Mouse (Mus musculus): ENCODE results near the gene Mtmr14. TPM values are rescaled to one million over a fixed set of nuclear protein-coding genes. Genes with fewer than 3 reads are reported as not detected.

Gene Mtmr14
- polyA plus RNA-seq, 1 experiment, result 479 TPM

DNA sequence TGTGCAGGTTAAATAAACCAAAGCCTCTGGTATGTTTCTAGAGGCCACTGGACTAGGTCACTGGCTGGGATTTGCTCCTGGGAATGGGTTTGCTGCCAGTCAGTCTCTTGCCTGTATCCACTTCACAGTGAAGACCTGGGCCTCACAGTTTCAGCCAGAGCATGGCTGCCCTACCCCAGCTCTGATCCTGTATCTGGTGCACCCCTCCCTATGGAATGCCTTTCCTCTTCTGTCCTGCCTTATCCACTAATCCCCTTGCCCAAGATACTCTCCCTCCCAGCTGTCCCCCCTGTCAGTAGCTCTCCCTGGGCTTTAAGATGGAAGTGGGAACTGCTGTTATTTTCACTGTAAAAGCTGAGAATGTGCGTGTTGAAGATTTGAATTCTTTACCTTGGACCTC is 30.3 kb downstream of the Mtmr14 start:
- Histone ChIP-seq H3K36me3 (replicated peaks; ENCODE audit: low read length) (peaks cover 99% of the 10 kb centered on the region), H3K4me1 (no peaks in the 10 kb centered on the region), H3K4me3 (replicated peaks) (no peak overlapping the region), H3K9me3 (no peaks in the 10 kb centered on the region), H3K27me3 (replicated peaks) (no peaks in the 10 kb centered on the region)
- TF ChIP-seq FLI1 (IDR thresholded peaks at IDR 0.05; ENCODE audit: low read length) (no peak), GATA1 (IDR thresholded peaks at IDR 0.05; ENCODE audit: borderline replicate concordance, low read length) (no peak)

DNA sequence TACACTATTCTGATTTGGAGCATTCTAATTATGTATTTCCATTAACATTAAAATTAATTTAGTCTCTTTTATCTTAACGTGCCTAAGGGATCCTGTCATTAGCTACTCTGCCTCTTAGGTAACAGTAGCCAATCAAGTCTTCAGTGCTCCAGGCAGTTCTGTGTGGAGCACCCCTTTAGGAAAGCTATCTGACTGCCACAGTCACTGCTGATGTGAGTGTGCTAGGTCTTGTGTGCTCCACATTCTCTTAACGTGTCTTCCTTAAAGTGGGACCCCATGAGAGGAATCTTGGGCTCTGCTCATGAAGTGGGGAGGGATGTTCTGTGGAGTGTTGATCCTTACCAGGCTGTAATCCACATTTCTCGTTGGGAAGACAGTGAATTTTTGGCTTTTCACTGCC is 34.7 kb downstream of the Mtmr14 start:
- TF ChIP-seq GATA1 (IDR thresholded peaks at IDR 0.05; ENCODE audit: borderline replicate concordance, low read length) (no peak), FLI1 (IDR thresholded peaks at IDR 0.05; ENCODE audit: low read length) (no peak)
- Histone ChIP-seq H3K9me3 (no peaks in the 10 kb centered on the region), H3K27me3 (replicated peaks) (no peaks in the 10 kb centered on the region), H3K4me1 (no peaks in the 10 kb centered on the region), H3K36me3 (replicated peaks; ENCODE audit: low read length) (peaks cover 99% of the 10 kb centered on the region), H3K4me3 (replicated peaks) (no peak overlapping the region)

DNA sequence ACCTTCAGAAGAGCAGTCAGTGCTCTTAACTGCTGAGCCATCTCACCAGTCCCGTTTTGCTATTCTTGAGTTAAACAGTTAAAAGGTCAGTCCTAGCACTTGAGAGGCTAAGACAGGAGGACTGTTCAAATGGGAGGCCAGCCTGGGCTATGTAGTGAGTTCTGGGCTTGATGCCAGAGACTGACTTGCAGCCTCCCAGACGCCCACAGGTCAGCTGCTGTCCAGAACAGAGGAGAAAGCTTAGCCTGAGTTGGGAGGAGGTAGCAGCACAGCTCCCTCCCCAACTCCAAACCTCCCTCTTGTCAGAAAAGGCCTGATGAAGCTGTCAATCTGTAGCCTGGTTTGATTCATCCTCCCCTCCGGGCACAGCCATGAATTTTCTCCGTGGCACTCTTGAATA is 39.2 kb downstream of the Mtmr14 start:
- peaks cover 94% of the 10 kb centered on the region for H3K36me3 ChIP-seq (replicated peaks; ENCODE audit: low read length)
- peaks cover 5% of the 10 kb centered on the region for H3K27me3 ChIP-seq (replicated peaks)
- TF ChIP-seq FLI1 (IDR thresholded peaks at IDR 0.05; ENCODE audit: low read length) (no peak), GATA1 (IDR thresholded peaks at IDR 0.05; ENCODE audit: borderline replicate concordance, low read length) (no peak)
- H3K4me1 ChIP-seq, result peaks cover under 1% of the 10 kb centered on the region; the same call in 1 of the 2 replicates
- no peaks in the 10 kb centered on the region for H3K9me3 ChIP-seq
- no peak overlapping the region for H3K4me3 ChIP-seq (replicated peaks)

DNA sequence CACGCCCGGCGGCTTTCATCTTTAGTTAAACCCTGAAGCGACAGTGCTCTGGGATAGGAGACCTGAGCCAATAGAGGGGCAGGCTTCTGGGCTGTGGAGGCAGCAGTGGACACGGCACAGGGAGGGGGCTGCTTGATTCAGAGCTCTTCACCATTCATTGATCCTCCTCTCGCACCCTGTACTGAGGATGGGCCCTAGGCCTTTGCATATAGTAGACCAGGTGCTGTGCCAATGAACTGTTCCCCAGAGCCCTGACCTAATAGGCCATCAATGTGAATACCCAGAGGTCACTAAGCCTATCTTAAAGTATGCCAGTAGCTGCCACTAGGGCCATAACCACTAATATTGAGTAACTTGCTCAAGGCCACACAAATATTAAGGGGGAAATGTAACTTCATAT is 44.0 kb downstream of the Mtmr14 start:
- peaks cover 26% of the 10 kb centered on the region for H3K4me1 ChIP-seq
- H3K4me3 ChIP-seq (replicated peaks), result no peak overlapping the region
- H3K36me3 ChIP-seq (replicated peaks; ENCODE audit: low read length), result peaks cover 47% of the 10 kb centered on the region
- TF ChIP-seq GATA1 (IDR thresholded peaks at IDR 0.05; ENCODE audit: borderline replicate concordance, low read length) (no peak), FLI1 (IDR thresholded peaks at IDR 0.05; ENCODE audit: low read length) (no peak)
- H3K27me3 ChIP-seq (replicated peaks), result peaks cover 38% of the 10 kb centered on the region
- no peaks in the 10 kb centered on the region for H3K9me3 ChIP-seq

DNA sequence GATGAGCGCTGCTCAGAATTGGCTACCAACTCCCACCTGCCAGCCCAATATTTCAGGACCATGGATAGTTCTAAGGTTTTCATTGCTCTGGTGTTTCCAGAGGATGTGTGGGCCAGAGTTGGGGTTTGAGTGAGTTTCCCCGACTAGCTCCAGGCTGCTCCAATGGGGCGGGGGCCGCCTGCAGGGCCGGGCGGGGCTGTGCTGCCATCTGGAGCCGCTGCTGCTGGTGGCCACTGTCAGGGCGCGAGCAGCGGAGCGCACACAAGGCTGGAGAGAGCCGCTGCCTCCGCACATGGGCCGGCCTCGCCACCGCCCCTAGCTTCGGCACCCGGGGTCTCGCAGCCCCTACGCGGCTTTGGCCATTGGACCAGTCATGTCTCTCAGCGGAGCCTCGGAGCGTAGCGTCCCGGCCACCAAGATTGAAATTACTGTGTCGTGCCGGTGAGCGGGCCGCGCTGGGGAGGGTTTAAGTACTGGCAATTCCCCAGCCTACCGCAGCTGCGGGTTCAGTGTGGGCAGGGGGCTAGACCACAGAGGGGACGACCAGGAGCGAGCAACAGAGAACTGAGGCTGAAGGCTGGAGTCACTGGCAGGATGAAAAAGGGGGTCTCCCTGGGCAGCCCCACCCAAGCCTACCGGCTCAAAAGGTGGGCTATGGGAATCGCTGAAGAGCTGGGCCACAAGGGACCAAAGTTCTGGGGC is 44.6 kb downstream of the Mtmr14 start, which contains the start of gene Cpne9:
Cpne9 (plus strand) TSS at position 207 of the 702 bp plus-strand sequence.
- no peak for TF ChIP-seq FLI1 (IDR thresholded peaks at IDR 0.05; ENCODE audit: low read length)
- TF ChIP-seq GATA1 (IDR thresholded peaks at IDR 0.05; ENCODE audit: borderline replicate concordance, low read length), result no peak
- Histone ChIP-seq H3K4me3 (replicated peaks) (no peak within 1 kb of the TSS), H3K9me3 (no peaks in the 10 kb centered on the region), H3K4me1 (peaks cover 29% of the 10 kb centered on the region), H3K36me3 (replicated peaks; ENCODE audit: low read length) (peaks cover 41% of the 10 kb centered on the region), H3K27me3 (replicated peaks) (peaks cover 42% of the 10 kb centered on the region)

DNA sequence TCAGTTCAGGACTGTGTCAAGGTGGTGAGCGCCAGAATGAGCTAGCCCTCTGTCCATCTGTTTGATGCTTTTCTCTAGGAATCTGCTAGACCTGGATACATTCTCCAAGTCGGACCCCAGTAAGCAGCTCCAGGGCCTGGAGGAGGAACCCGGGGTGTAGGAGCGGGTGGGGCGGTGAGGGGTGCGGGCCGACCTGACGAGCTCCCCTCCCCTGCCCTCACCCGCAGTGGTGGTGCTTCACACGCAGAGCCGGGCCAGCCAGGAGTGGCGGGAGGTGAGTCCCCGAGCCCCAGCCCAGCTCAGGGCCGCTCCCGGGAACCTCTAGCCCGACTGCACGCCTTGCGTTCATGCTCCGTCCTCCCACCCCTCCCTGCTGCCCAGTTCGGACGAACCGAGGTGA is 45.3 kb downstream of the Mtmr14 start:
- H3K36me3 ChIP-seq (replicated peaks; ENCODE audit: low read length), result peaks cover 34% of the 10 kb centered on the region
- no peak overlapping the region for H3K4me3 ChIP-seq (replicated peaks)
- peaks cover 47% of the 10 kb centered on the region for H3K27me3 ChIP-seq (replicated peaks)
- TF ChIP-seq GATA1 (IDR thresholded peaks at IDR 0.05; ENCODE audit: borderline replicate concordance, low read length), result no peak
- no peak for TF ChIP-seq FLI1 (IDR thresholded peaks at IDR 0.05; ENCODE audit: low read length)
- no peaks in the 10 kb centered on the region for H3K9me3 ChIP-seq
- H3K4me1 ChIP-seq, result peaks cover 33% of the 10 kb centered on the region

DNA sequence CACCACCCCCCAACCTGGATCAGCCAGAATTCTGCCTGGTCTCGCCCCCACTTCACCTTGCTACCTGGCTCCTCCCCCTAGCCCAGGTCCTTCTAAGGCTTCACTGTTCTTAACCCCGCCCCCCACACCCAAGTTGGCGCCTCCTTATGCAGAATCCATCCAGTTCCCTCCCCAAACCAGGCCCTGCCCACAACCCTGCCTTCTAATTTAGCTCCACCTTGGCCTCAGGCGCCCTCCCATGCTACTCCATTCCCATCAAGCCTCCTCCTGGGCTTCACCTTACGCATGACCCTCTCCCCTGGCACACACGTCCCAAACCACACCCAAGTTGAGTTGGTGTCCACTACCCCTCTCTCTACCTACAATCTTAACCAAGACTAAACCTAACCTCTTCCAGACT is 45.9 kb downstream of the Mtmr14 start:
- Histone ChIP-seq H3K4me3 (replicated peaks) (no peak overlapping the region), H3K9me3 (no peaks in the 10 kb centered on the region), H3K27me3 (replicated peaks) (peaks cover 51% of the 10 kb centered on the region), H3K36me3 (replicated peaks; ENCODE audit: low read length) (peaks cover 29% of the 10 kb centered on the region), H3K4me1 (peaks cover 33% of the 10 kb centered on the region)
- TF ChIP-seq FLI1 (IDR thresholded peaks at IDR 0.05; ENCODE audit: low read length) (no peak), GATA1 (IDR thresholded peaks at IDR 0.05; ENCODE audit: borderline replicate concordance, low read length) (no peak)

DNA sequence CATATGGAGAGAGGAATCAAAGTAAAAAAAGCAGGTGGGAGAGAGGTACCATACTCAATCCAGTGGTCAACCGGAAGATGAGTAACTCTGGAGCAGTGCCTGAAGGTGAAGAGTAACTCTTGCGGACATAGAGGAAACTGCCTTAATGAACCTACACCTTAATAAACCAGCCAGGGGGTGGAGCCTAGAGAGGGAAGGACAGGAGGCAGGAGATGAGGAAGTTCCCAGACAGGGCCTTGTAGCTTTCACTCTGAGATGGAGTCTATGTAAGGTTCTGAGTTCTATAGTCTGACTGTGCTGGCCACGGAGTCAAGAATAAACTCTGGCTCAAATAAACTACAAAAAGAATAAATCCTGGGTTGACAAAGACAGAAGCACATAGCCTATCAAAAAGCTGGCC is 47.3 kb downstream of the Mtmr14 start:
- no peaks in the 10 kb centered on the region for H3K9me3 ChIP-seq
- H3K27me3 ChIP-seq (replicated peaks), result peaks cover 57% of the 10 kb centered on the region
- no peak overlapping the region for H3K4me3 ChIP-seq (replicated peaks)
- TF ChIP-seq GATA1 (IDR thresholded peaks at IDR 0.05; ENCODE audit: borderline replicate concordance, low read length), result no peak
- no peak for TF ChIP-seq FLI1 (IDR thresholded peaks at IDR 0.05; ENCODE audit: low read length)
- H3K4me1 ChIP-seq, result peaks cover 33% of the 10 kb centered on the region
- H3K36me3 ChIP-seq (replicated peaks; ENCODE audit: low read length), result peaks cover 14% of the 10 kb centered on the region

DNA sequence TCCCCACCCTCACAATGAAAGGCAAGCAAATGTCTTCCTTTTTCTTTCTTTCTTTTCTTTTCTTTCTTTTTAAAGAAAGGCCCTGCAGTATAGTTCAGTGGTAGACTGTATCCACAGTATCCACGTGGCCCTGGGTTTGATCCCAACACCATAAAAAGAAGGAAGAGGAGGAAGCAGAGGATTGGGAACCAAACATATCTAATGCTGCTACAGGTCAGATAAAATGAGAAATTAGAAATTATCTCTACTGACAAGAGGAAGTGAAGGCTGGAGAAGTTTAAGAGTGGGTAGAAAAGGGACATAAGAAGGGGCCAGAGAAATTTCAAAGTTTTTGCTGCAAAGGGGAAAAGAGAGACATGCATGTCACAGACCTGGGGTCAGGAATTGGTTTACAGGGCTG is 48.7 kb downstream of the Mtmr14 start:
- H3K4me3 ChIP-seq (replicated peaks), result no peak overlapping the region
- TF ChIP-seq GATA1 (IDR thresholded peaks at IDR 0.05; ENCODE audit: borderline replicate concordance, low read length) (no peak), FLI1 (IDR thresholded peaks at IDR 0.05; ENCODE audit: low read length) (no peak)
- H3K9me3 ChIP-seq, result no peaks in the 10 kb centered on the region
- H3K27me3 ChIP-seq (replicated peaks), result peaks cover 58% of the 10 kb centered on the region
- H3K4me1 ChIP-seq, result peaks cover 33% of the 10 kb centered on the region
- peaks cover under 1% of the 10 kb centered on the region for H3K36me3 ChIP-seq (replicated peaks; ENCODE audit: low read length)

DNA sequence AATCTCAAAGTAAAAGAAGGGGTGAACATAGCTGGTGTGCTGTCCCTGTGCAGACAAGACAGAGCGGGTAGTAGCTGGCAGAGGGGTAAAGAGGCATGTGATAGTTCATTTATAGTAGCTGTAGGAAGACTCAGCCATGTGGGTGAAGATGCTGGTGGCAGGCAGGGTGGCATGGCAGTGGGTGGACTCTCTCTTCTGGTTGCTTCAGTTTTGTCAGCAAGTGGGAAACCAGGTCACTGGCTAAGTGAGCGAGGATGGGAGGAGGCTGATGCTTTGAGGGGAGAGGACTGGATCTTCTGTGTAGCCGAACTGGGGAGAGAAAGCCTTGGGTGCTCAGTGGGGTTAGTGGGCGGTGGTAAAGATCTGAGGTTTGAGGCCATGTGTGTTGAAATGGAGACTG is 49.6 kb downstream of the Mtmr14 start:
- TF ChIP-seq GATA1 (IDR thresholded peaks at IDR 0.05; ENCODE audit: borderline replicate concordance, low read length) (no peak), FLI1 (IDR thresholded peaks at IDR 0.05; ENCODE audit: low read length) (no peak)
- Histone ChIP-seq H3K36me3 (replicated peaks; ENCODE audit: low read length) (no peaks in the 10 kb centered on the region), H3K9me3 (no peaks in the 10 kb centered on the region), H3K4me3 (replicated peaks) (no peak overlapping the region), H3K27me3 (replicated peaks) (peaks cover 57% of the 10 kb centered on the region), H3K4me1 (peaks cover 29% of the 10 kb centered on the region)

All from megakaryocyte, embryonic 14.5 days (primary cell).